8 mouse cellular contexts compared by ENCODE assay signal in the genomic region with DNA sequence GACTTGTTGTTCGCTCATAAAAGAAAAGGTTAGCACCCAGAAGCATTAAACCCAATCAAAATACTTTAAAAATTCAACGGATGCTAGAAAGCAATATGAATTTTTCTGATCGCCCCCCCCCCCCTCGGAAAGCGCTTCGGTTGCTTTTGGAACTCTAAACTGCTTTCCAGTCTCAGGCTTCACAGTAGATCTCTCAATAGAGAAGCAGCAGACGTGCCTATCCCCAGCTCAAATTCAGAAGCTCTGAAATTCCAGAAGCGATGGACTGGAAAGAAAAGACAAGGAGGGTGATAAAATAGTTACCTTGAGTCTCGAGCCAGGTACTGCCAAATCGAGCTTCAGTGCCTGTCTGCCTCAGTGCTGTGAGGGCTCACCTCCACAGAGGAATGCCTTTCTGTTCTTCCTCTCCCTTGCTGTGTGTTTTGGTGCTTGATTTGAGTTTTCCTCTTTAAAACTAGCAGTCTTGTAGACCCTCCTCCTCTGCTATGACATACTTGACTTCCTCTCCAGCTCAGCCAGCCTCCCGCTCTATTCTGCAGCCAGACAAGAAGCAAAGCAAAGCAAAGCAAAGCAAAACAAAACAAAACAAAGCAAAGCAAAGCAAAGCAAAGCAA. TPM values are rescaled to one million over a fixed set of nuclear protein-coding genes. Genes with fewer than 3 reads are reported as not detected.
DNase-seq lines count a peak whose midpoint lies in the region; ATAC-seq and TF ChIP-seq lines count a peak whose summit lies in the region.

A gene (minus strand): TSS at position 610 of the 614 bp plus-strand sequence.

- H3K36me3 ChIP-seq in embryonic facial prominence, embryonic 12.5 days: no peaks in the 10 kb centered on the region
- no peaks in the 10 kb centered on the region for H3K36me3 ChIP-seq in heart, embryonic 15.5 days
- H3K36me3 ChIP-seq in kidney, postnatal 0 days (ENCODE audit: insufficient read depth, low read length): no peaks in the 10 kb centered on the region
- H3K36me3 ChIP-seq in macrophage (ENCODE audit: inconsistent target): no peaks in the 10 kb centered on the region
- no peaks in the 10 kb centered on the region for H3K36me3 ChIP-seq in stomach, embryonic 16.5 days (ENCODE audit: control insufficient read depth, insufficient read depth, low read length)

- H3K9me3 ChIP-seq in embryonic facial prominence, embryonic 12.5 days: no peaks in the 10 kb centered on the region
- no peaks in the 10 kb centered on the region for H3K9me3 ChIP-seq in heart, embryonic 15.5 days (replicated peaks)
- H3K9me3 ChIP-seq in kidney, postnatal 0 days (replicated peaks; ENCODE audit: low read length): no peaks in the 10 kb centered on the region
- H3K9me3 ChIP-seq in stomach, embryonic 16.5 days (replicated peaks; ENCODE audit: control insufficient read depth, low read length): no peaks in the 10 kb centered on the region

- WGBS in embryonic facial prominence, embryonic 12.5 days: 23% methylated on average over 11 of the region's 11 CpGs
- WGBS in heart, embryonic 15.5 days: 21% methylated on average over 11 of the region's 11 CpGs
- WGBS in kidney, postnatal 0 days: 30% methylated on average over 11 of the region's 11 CpGs
- 25% methylated on average over 11 of the region's 11 CpGs for WGBS in macrophage (ENCODE audit: missing documents)
- WGBS in stomach, embryonic 16.5 days: 25% methylated on average over 11 of the region's 11 CpGs

- peak within 1 kb of the TSS; percentile 50 for H3K4me3 ChIP-seq in layer of hippocampus, adult 2 months
- H3K4me3 ChIP-seq in embryonic facial prominence, embryonic 12.5 days: peak within 1 kb of the TSS; percentile 36
- peak within 1 kb of the TSS; percentile 50 for H3K4me3 ChIP-seq in heart, embryonic 15.5 days
- H3K4me3 ChIP-seq in kidney, postnatal 0 days (replicated peaks; ENCODE audit: low read depth, low read length): peak within 1 kb of the TSS; percentile 43
- H3K4me3 ChIP-seq in macrophage (ENCODE audit: inconsistent target): peak within 1 kb of the TSS; percentile 46
- H3K4me3 ChIP-seq in stomach, embryonic 16.5 days (replicated peaks; ENCODE audit: low read length): peak within 1 kb of the TSS; percentile 49

- peaks cover 8% of the 10 kb centered on the region; the same call in 1 of the 2 replicates for H3K79me2 ChIP-seq in macrophage (ENCODE audit: inconsistent target)

- H3K27ac ChIP-seq in layer of hippocampus, adult 2 months: peak within 1 kb of the TSS; percentile 53; the same call in 1 of the 2 replicates
- peak within 1 kb of the TSS; percentile 80 for H3K27ac ChIP-seq in embryonic facial prominence, embryonic 12.5 days
- peak within 1 kb of the TSS; percentile 70 for H3K27ac ChIP-seq in heart, embryonic 15.5 days
- peak within 1 kb of the TSS; percentile 85 for H3K27ac ChIP-seq in kidney, postnatal 0 days
- peak within 1 kb of the TSS; percentile 48 for H3K27ac ChIP-seq in macrophage
- peak within 1 kb of the TSS; percentile 82 for H3K27ac ChIP-seq in stomach, embryonic 16.5 days (ENCODE audit: low read length)

- DNase-seq in layer of hippocampus, adult 2 months (ENCODE audit: low spot score in 2 of 2): no peak
- no peak for DNase-seq in layer of hippocampus, adult 9-10 months (ENCODE audit: low spot score)
- DNase-seq in kidney, postnatal 0 days (ENCODE audit: low spot score): peak; percentile 72
- no peak for DNase-seq in c-Kit-positive CD71-positive TER-119-positive erythroid progenitor cells, embryonic 14.5 days (ENCODE audit: low spot score)

- H3K4me1 ChIP-seq in embryonic facial prominence, embryonic 12.5 days: no peaks in the 10 kb centered on the region
- H3K4me1 ChIP-seq in heart, embryonic 15.5 days (replicated peaks): no peaks in the 10 kb centered on the region
- H3K4me1 ChIP-seq in kidney, postnatal 0 days (replicated peaks; ENCODE audit: insufficient read depth, low read length): no peaks in the 10 kb centered on the region
- H3K4me1 ChIP-seq in stomach, embryonic 16.5 days (ENCODE audit: control insufficient read depth, insufficient read depth, low read length): no peaks in the 10 kb centered on the region

- H3K4me2 ChIP-seq in embryonic facial prominence, embryonic 12.5 days (replicated peaks): peak within 1 kb of the TSS; percentile 44
- H3K4me2 ChIP-seq in heart, embryonic 15.5 days: peak within 1 kb of the TSS; percentile 53
- H3K4me2 ChIP-seq in kidney, postnatal 0 days (ENCODE audit: low read length): peak within 1 kb of the TSS; percentile 50
- H3K4me2 ChIP-seq in stomach, embryonic 16.5 days (ENCODE audit: low read depth, low read length): peak within 1 kb of the TSS; percentile 52

- H3K27me3 ChIP-seq in embryonic facial prominence, embryonic 12.5 days: no peaks in the 10 kb centered on the region
- no peaks in the 10 kb centered on the region for H3K27me3 ChIP-seq in heart, embryonic 15.5 days
- no peaks in the 10 kb centered on the region for H3K27me3 ChIP-seq in kidney, postnatal 0 days (ENCODE audit: insufficient read depth, low read length)
- no peaks in the 10 kb centered on the region for H3K27me3 ChIP-seq in stomach, embryonic 16.5 days (ENCODE audit: control insufficient read depth, insufficient read depth, low read length)

- ATAC-seq in embryonic facial prominence, embryonic 12.5 days (ENCODE audit: insufficient number of reproducible peaks, insufficient read depth, low FRiP score, low TSS enrichment): no peak
- 0 out of 2 replicates have a peak, but pooled peaks have one; percentile 58 for ATAC-seq in heart, embryonic 15.5 days (replicated peaks; ENCODE audit: insufficient number of reproducible peaks, insufficient read depth, low FRiP score, low read depth)
- peak; percentile 68; the same call in 1 of the 2 replicates for ATAC-seq in kidney, postnatal 0 days (replicated peaks; ENCODE audit: low FRiP score, low read depth)
- ATAC-seq in stomach, embryonic 16.5 days (ENCODE audit: insufficient read depth, low FRiP score): peak; percentile 40; the same call in 1 of the 2 replicates

- H3K9ac ChIP-seq in embryonic facial prominence, embryonic 12.5 days: 0 out of 2 replicates have a peak within 1 kb of the TSS, but pooled peaks have one; percentile 33
- peak within 1 kb of the TSS; percentile 41 for H3K9ac ChIP-seq in heart, embryonic 15.5 days
- peak within 1 kb of the TSS; percentile 42; the same call in 1 of the 2 replicates for H3K9ac ChIP-seq in kidney, postnatal 0 days (ENCODE audit: low read depth, low read length)
- peak within 1 kb of the TSS; percentile 60 for H3K9ac ChIP-seq in stomach, embryonic 16.5 days (ENCODE audit: low read length)

- no peak for TF ChIP-seq CTCF in layer of hippocampus, adult 2 months (conservative IDR thresholded peaks at IDR 0.05)
- TF ChIP-seq CTCF in kidney, postnatal 0 days (IDR thresholded peaks at IDR 0.05; ENCODE audit: low read depth): no peak

RNA-seq across cellular contexts. Expression of the gene that starts here (rescaled TPM):
- 1 to 10 TPM; 3.4 TPM for total RNA-seq in layer of hippocampus, adult 2 months (2021)
- polyA plus RNA-seq in embryonic facial prominence, embryonic 12.5 days (2016; fragmentation: Nextera tagmentation; extraction: Ambion mirVana): 8.4 and 10.2 TPM in 2 replicates
- polyA plus RNA-seq in heart, embryonic 15.5 days (2015; fragmentation: Nextera tagmentation; extraction: Ambion mirVana): 4.5 and 5.1 TPM in 2 replicates
- polyA plus RNA-seq in kidney, postnatal 0 days (2015; fragmentation: Nextera tagmentation; extraction: Ambion mirVana): 10.1 and 11.3 TPM in 2 replicates
- 10 to 100 TPM in 2 of 26 experiments, 1 to 10 TPM in 17, under 1 TPM in 7; 0.55 to 16.7 (median 1.7) TPM for total RNA-seq in macrophage (2018; cell fraction: chromatin; rRNA removed)
- total RNA-seq in macrophage (2018; cell fraction: cytosol; rRNA removed): 10 to 100 TPM in 13 of 26 experiments, 1 to 10 TPM in 13; 3.0 to 35.3 (median 9.0) TPM
- 10 to 100 TPM in 5 of 26 experiments, 1 to 10 TPM in 21; 1.6 to 23.4 (median 5.1) TPM for total RNA-seq in macrophage (2018; cell fraction: nucleus; rRNA removed)
- 9.9 to 26.5 TPM (median 25.8 TPM) in 3 replicates for polyA plus RNA-seq in macrophage (2018)
- polyA plus RNA-seq in stomach, embryonic 16.5 days (2015; fragmentation: Nextera tagmentation; extraction: Ambion mirVana): 5.6 and 5.9 TPM in 2 replicates
